Mouse (Mus musculus): Measurements from ENCODE around the gene Mvp. TPM values are rescaled to one million over a fixed set of nuclear protein-coding genes. Genes with fewer than 3 reads are reported as not detected.

The Mvp gene
- polyA plus RNA-seq, 1 experiment, result 63.3 TPM

GRCm38 (mm10) chr7:126965568-126965967 lies 48.9 kb downstream of the Mvp start:
- 24% methylated on average over 3 of the region's 3 CpGs for WGBS

DNA sequence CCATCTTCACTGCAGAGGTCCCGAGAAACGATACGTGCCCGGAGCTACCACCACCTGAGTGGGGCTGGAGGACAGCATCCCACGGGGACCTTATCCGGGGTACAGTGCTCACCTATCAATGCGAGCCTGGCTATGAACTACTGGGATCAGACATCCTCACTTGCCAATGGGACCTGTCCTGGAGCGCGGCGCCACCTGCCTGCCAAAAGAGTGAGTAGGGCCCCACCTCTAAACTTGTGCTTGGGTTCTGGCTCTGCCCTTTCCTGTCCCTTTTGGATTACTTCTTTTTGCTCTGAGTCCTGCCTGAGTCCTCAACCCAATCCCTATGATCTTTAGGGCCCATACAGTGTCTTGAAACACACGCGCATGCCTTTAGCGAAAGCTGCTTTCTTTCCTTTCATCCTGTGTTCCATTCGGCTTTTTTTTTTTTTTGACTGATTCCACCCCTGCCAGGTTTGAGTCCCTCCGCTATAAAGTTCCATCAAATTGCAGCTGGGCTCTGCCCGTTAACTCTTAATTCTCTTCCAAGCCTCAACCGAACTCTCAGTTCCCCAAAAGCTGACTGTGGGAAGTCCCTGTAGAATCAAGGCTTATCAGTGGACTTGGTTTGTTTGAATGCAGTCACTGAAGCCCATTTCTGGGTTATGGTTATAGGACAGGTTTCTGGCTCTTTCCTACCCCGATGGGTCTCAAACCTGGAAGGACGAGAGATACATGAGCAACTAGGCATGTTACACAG lies 50.7 kb downstream of the Mvp start:
- TF ChIP-seq POLR2A (IDR thresholded peaks at IDR 0.05; ENCODE audit: low read depth, low read length), result no peak
- peak; percentile 46; the same call in 1 of the 2 replicates for TF ChIP-seq CTCF (IDR thresholded peaks at IDR 0.05; ENCODE audit: extremely low read depth, insufficient read depth, insufficient read length, insufficient replicate concordance)
- Histone ChIP-seq H3K4me3 (ENCODE audit: extremely low read depth, insufficient read depth, insufficient read length) (no peak overlapping the region), H3K4me1 (ENCODE audit: control insufficient read depth, insufficient read depth, insufficient read length) (peaks cover 3% of the 10 kb centered on the region; the same call in 1 of the 2 replicates), H3K27me3 (ENCODE audit: control insufficient read depth, insufficient read depth, low read length) (no peaks in the 10 kb centered on the region), H3K27ac (ENCODE audit: insufficient read depth, low read length) (no peak overlapping the region), H3K36me3 (ENCODE audit: control insufficient read depth, insufficient read depth, low read length) (no peaks in the 10 kb centered on the region)
- WGBS, result 35% methylated on average over 19 of the region's 19 CpGs
- peak; percentile 15 to 25 for DNase-seq (ENCODE audit: low read depth in 1 of 2, low spot score in 2 of 2)

More at GRCm38 (mm10) chr7:126965568-126965967, 48.9 kb downstream of the Mvp start:
- TF ChIP-seq CTCF (IDR thresholded peaks at IDR 0.05; ENCODE audit: extremely low read depth, insufficient read depth, insufficient read length, insufficient replicate concordance), result no peak
- no peak for TF ChIP-seq POLR2A (IDR thresholded peaks at IDR 0.05; ENCODE audit: low read depth, low read length)
- Histone ChIP-seq H3K27ac (ENCODE audit: insufficient read depth, low read length) (no peak overlapping the region), H3K27me3 (ENCODE audit: control insufficient read depth, insufficient read depth, low read length) (no peaks in the 10 kb centered on the region), H3K4me1 (ENCODE audit: control insufficient read depth, insufficient read depth, insufficient read length) (peaks cover 3% of the 10 kb centered on the region; the same call in 1 of the 2 replicates), H3K4me3 (ENCODE audit: extremely low read depth, insufficient read depth, insufficient read length) (no peak overlapping the region), H3K36me3 (ENCODE audit: control insufficient read depth, insufficient read depth, low read length) (no peaks in the 10 kb centered on the region)
- no peak for DNase-seq (ENCODE audit: low read depth in 1 of 2, low spot score in 2 of 2)

DNA sequence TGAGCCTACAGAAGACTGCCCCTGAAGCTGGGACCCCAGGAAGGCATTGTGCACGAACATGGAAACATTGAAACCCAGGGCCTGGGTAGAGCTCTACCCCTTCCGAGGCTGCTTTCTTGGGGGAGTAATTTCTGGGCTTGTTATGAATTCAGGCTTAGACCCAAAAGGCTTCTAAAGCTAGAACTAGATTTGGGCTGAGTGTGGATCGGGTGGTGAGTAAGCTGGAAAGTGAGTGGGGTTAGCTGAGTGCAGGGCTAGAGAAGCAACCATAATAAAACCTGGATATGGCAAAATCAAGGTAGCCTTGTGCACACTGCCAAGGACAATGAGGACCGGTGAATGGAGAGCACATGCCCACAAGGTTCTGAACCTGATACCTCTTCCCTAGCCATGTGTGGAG lies 52.5 kb downstream of the Mvp start:
- Histone ChIP-seq H3K4me1 (ENCODE audit: control insufficient read depth, insufficient read depth, insufficient read length) (peaks cover 3% of the 10 kb centered on the region; the same call in 1 of the 2 replicates), H3K27me3 (ENCODE audit: control insufficient read depth, insufficient read depth, low read length) (no peaks in the 10 kb centered on the region), H3K27ac (ENCODE audit: insufficient read depth, low read length) (no peak overlapping the region), H3K4me3 (ENCODE audit: extremely low read depth, insufficient read depth, insufficient read length) (no peak overlapping the region), H3K36me3 (ENCODE audit: control insufficient read depth, insufficient read depth, low read length) (no peaks in the 10 kb centered on the region)
- WGBS, result 92% methylated on average over 4 of the region's 4 CpGs
- DNase-seq (ENCODE audit: low read depth in 1 of 2, low spot score in 2 of 2), result no peak
- no peak for TF ChIP-seq POLR2A (IDR thresholded peaks at IDR 0.05; ENCODE audit: low read depth, low read length)
- no peak for TF ChIP-seq CTCF (IDR thresholded peaks at IDR 0.05; ENCODE audit: extremely low read depth, insufficient read depth, insufficient read length, insufficient replicate concordance)

GRCm38 (mm10) chr7:126961095-126961494 lies 53.3 kb downstream of the Mvp start:
- H3K4me3 ChIP-seq (ENCODE audit: extremely low read depth, insufficient read depth, insufficient read length), result no peak overlapping the region
- no peak for TF ChIP-seq POLR2A (IDR thresholded peaks at IDR 0.05; ENCODE audit: low read depth, low read length)
- no peak for TF ChIP-seq CTCF (IDR thresholded peaks at IDR 0.05; ENCODE audit: extremely low read depth, insufficient read depth, insufficient read length, insufficient replicate concordance)
- no peaks in the 10 kb centered on the region for H3K27me3 ChIP-seq (ENCODE audit: control insufficient read depth, insufficient read depth, low read length)
- no peak overlapping the region for H3K27ac ChIP-seq (ENCODE audit: insufficient read depth, low read length)
- no peaks in the 10 kb centered on the region for H3K36me3 ChIP-seq (ENCODE audit: control insufficient read depth, insufficient read depth, low read length)
- DNase-seq (ENCODE audit: low read depth in 1 of 2, low spot score in 2 of 2), result no peak
- H3K4me1 ChIP-seq (ENCODE audit: control insufficient read depth, insufficient read depth, insufficient read length), result peaks cover 3% of the 10 kb centered on the region; the same call in 1 of the 2 replicates
- 95% methylated on average over 5 of the region's 5 CpGs for WGBS

- no peak for TF ChIP-seq CTCF (IDR thresholded peaks at IDR 0.05; ENCODE audit: extremely low read depth, insufficient read depth, insufficient read length, insufficient replicate concordance)
- no peak for TF ChIP-seq POLR2A (IDR thresholded peaks at IDR 0.05; ENCODE audit: low read depth, low read length)
- no peak overlapping the region for H3K4me3 ChIP-seq (ENCODE audit: extremely low read depth, insufficient read depth, insufficient read length)
- no peaks in the 10 kb centered on the region for H3K27me3 ChIP-seq (ENCODE audit: control insufficient read depth, insufficient read depth, low read length)
- H3K36me3 ChIP-seq (ENCODE audit: control insufficient read depth, insufficient read depth, low read length), result no peaks in the 10 kb centered on the region
- H3K27ac ChIP-seq (ENCODE audit: insufficient read depth, low read length), result no peak overlapping the region
- DNase-seq (ENCODE audit: low read depth in 1 of 2, low spot score in 2 of 2), result no peak
- 36% methylated on average over 9 of the region's 9 CpGs for WGBS
- H3K4me1 ChIP-seq (ENCODE audit: control insufficient read depth, insufficient read depth, insufficient read length), result peaks cover 3% of the 10 kb centered on the region; the same call in 1 of the 2 replicates
Observed at GRCm38 (mm10) chr7:126959780-126960179, 54.6 kb downstream of the Mvp start.

- TF ChIP-seq POLR2A (IDR thresholded peaks at IDR 0.05; ENCODE audit: low read depth, low read length) (no peak), CTCF (IDR thresholded peaks at IDR 0.05; ENCODE audit: extremely low read depth, insufficient read depth, insufficient read length, insufficient replicate concordance) (no peak)
- H3K27ac ChIP-seq (ENCODE audit: insufficient read depth, low read length), result no peak overlapping the region
- no peaks in the 10 kb centered on the region for H3K4me1 ChIP-seq (ENCODE audit: control insufficient read depth, insufficient read depth, insufficient read length)
- no peak overlapping the region for H3K4me3 ChIP-seq (ENCODE audit: extremely low read depth, insufficient read depth, insufficient read length)
- WGBS, result 33% methylated on average over 3 of the region's 3 CpGs
- H3K36me3 ChIP-seq (ENCODE audit: control insufficient read depth, insufficient read depth, low read length), result no peaks in the 10 kb centered on the region
- no peak for DNase-seq (ENCODE audit: low read depth in 1 of 2, low spot score in 2 of 2)
- peaks cover 7% of the 10 kb centered on the region; the same call in 1 of the 2 replicates for H3K27me3 ChIP-seq (ENCODE audit: control insufficient read depth, insufficient read depth, low read length)
Observed at GRCm38 (mm10) chr7:126955125-126955524, 59.3 kb downstream of the Mvp start.

- Histone ChIP-seq H3K4me3 (ENCODE audit: extremely low read depth, insufficient read depth, insufficient read length) (no peak overlapping the region), H3K36me3 (ENCODE audit: control insufficient read depth, insufficient read depth, low read length) (no peaks in the 10 kb centered on the region), H3K4me1 (ENCODE audit: control insufficient read depth, insufficient read depth, insufficient read length) (peaks cover 7% of the 10 kb centered on the region; the same call in 1 of the 2 replicates), H3K27me3 (ENCODE audit: control insufficient read depth, insufficient read depth, low read length) (peaks cover 7% of the 10 kb centered on the region; the same call in 1 of the 2 replicates), H3K27ac (ENCODE audit: insufficient read depth, low read length) (no peak overlapping the region)
- DNase-seq (ENCODE audit: low read depth in 1 of 2, low spot score in 2 of 2), result no peak
- 3% methylated on average over 8 of the region's 8 CpGs for WGBS
- no peak for TF ChIP-seq POLR2A (IDR thresholded peaks at IDR 0.05; ENCODE audit: low read depth, low read length)
- no peak for TF ChIP-seq CTCF (IDR thresholded peaks at IDR 0.05; ENCODE audit: extremely low read depth, insufficient read depth, insufficient read length, insufficient replicate concordance)
Observed at GRCm38 (mm10) chr7:126952646-126953045, 61.8 kb downstream of the Mvp start.
